Mouse (Mus musculus) Patski (cell line): Measurements from ENCODE around the gene Dicer1. TPM values are rescaled to one million over a fixed set of nuclear protein-coding genes. Genes with fewer than 3 reads are reported as not detected.
A peak's percentile ranks its signal among the peaks of the same experiment; 100 is the strongest.

Source experiments
- ATAC-seq: fragments of 100-300 bp; one replicate; pipeline ENCODE4 v1.8.0; 2021
- CTCF ChIA-PET: fragments of 350-600 bp; sonication (Branson Sonifier 250); formaldehyde crosslinking; loops from one replicate; lab custom pipeline; 2022; ENCODE audit warnings: inconsistent platforms; lab: Charles Lee
- POLR2A ChIA-PET: fragments of 350-600 bp; sonication (Branson Sonifier 250); formaldehyde crosslinking; loops from one replicate; lab custom pipeline; 2022; ENCODE audit warnings: antibody characterized with exemption, inconsistent platforms; lab: Charles Lee
- DNase-seq: peaks from one replicate; pipeline ENCODE4 v3.0.0-alpha.2; 2011; ENCODE audit warnings: low read depth, low spot score
- H3K27me3 ChIP-seq: fragments of 371-371 bp; one replicate; pipeline ENCODE4 v1.5.1; 2021
- CTCF ChIP-seq: fragments of 100-300 bp; IDR thresholded peaks from one replicate; pipeline ENCODE4 v1.5.1; 2021
- in situ Hi-C: fragments of 300-500 bp; cut with MboI; formaldehyde crosslinking; loops from 3 replicates; pipeline ENCODE4 v1.11.1; 2018; ENCODE audit warnings: low pct_unique_long_range_greater_than_20kb, mixed read lengths
- polyA plus RNA-seq: library from polyadenylated mRNA; unstranded; gene quantifications from one replicate; pipeline ENCODE4 v1.2.3, GENCODE M21; 2021

The Dicer1 gene
- polyA plus RNA-seq, 1 experiment from 2014 or later: 22.6 TPM

- POLR2A ChIA-PET: interaction anchor here (0.6 kb wide), 1 partner anchor 111 kb away, joined by 3 read pairs; no protein-coding TSS in a partner anchor
- no peak for ATAC-seq
- CTCF ChIA-PET: no interaction called here
- TF ChIP-seq CTCF: no peak
- in situ Hi-C loops: no loop called here
- H3K27me3 ChIP-seq: no peaks in the 10 kb centered on the region
- DNase-seq: no peak
Measured at GRCm38 (mm10) chr12:104718956-104719355, 32.8 kb downstream of the Dicer1 start.

- in situ Hi-C loops: no loop called here
- DNase-seq: no peak
- ATAC-seq: no peak
- no peaks in the 10 kb centered on the region for H3K27me3 ChIP-seq
- ChIA-PET CTCF (interaction anchor here (1.8 kb wide), 1 partner anchor 9 kb away, joined by 6 read pairs; no protein-coding TSS in a partner anchor), POLR2A (no interaction called here)
- TF ChIP-seq CTCF: no peak
Measured at GRCm38 (mm10) chr12:104716409-104716808, 35.3 kb downstream of the Dicer1 start.

DNA sequence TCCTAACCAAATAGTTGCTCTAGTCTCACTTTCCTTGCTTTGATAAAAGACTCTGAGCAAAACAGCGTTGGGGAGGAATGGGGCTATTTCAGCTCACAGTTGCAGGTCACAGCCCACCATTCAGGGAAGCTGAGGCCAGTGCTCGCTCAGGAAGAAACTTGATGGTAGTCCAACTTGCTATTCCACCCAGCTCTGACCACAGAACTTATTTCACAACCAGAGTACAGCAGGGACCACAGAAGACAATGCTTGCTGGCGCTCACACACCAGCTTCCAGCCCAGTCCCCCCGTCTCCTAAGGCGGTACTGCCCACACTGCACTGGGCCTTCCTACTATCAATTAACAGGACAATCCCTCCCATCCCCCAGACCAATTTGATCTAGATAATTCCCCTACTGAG lies 36.3 kb downstream of the Dicer1 start:
- no peak for DNase-seq
- in situ Hi-C loops: no loop called here
- ATAC-seq: no peak
- no peaks in the 10 kb centered on the region for H3K27me3 ChIP-seq
- TF ChIP-seq CTCF: no peak
- ChIA-PET POLR2A (no interaction called here), CTCF (interaction anchor here (1.1 to 1.8 kb wide), 2 partner anchors 10 to 224 kb away, joined by 3 to 6 read pairs; no protein-coding TSS in a partner anchor)

DNA sequence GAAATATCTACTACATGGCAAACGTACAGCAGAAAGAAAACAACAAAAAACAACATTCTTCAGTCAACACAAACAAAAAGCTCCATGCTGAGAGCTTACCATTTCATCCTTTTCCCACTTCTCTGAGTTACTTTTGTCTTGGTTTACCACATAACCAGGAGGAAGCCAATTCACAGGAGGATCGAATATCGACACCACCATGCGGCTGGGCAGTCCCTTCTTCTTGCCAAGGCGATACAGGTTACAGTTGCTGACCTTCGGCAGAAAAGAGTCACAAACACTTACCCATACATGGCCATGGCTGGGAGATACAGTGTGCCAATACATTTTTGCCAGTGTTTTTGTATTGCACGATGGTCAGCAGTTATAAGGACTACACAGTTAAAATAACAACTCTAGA lies 51.5 kb downstream of the Dicer1 start:
- H3K27me3 ChIP-seq: no peaks in the 10 kb centered on the region
- DNase-seq (no peak), ATAC-seq (no peak)
- ChIA-PET POLR2A (no interaction called here), CTCF (interaction anchor here (0.8 to 1.5 kb wide), 4 partner anchors 9 to 248 kb away, joined by 3 to 7 read pairs (median 4); no protein-coding TSS in a partner anchor)
- no peak for TF ChIP-seq CTCF
- in situ Hi-C loops: loop anchor here (5.0 kb wide), 1 partner anchor 263 kb away; no protein-coding TSS in a partner anchor

GRCm38 (mm10) chr12:104699753-104700152 lies 52.0 kb downstream of the Dicer1 start:
- no peak for DNase-seq
- peak; percentile 68 for TF ChIP-seq CTCF
- in situ Hi-C loops: loop anchor here (5.0 kb wide), 1 partner anchor 262 kb away; no protein-coding TSS in a partner anchor
- H3K27me3 ChIP-seq: no peaks in the 10 kb centered on the region
- ATAC-seq: no peak
- ChIA-PET CTCF (interaction anchor here (0.8 to 1.5 kb wide), 4 partner anchors 10 to 247 kb away, joined by 3 to 7 read pairs (median 4); no protein-coding TSS in a partner anchor), POLR2A (no interaction called here)

DNA sequence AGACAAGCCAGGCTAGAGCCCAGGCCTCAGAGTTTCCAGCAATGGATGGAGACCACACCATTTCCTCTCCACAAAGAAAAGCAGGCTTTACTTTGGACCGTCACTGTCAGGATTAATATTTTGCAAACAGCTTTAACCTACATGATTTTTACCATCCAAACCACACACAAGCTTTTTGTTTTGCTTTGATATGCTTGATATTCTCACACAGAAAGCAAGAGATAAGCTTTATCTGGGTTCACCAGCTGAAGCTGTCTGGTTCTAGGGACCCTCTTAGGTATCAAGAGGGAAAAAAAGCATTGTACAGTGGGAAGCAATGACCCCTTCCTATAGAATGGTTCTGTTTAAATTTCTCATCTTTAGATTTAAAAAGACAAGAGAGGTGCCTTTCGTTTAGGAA lies 56.2 kb downstream of the Dicer1 start:
- no peaks in the 10 kb centered on the region for H3K27me3 ChIP-seq
- POLR2A ChIA-PET: no interaction called here
- ATAC-seq: no peak
- no peak for TF ChIP-seq CTCF
- in situ Hi-C loops: no loop called here
- CTCF ChIA-PET: interaction anchor here (1.2 kb wide), 1 partner anchor 10 kb away, joined by 3 read pairs; no protein-coding TSS in a partner anchor
- no peak for DNase-seq

GRCm38 (mm10) chr12:104692864-104693263 lies 58.9 kb downstream of the Dicer1 start:
- no peak for ATAC-seq
- ChIA-PET CTCF (no interaction called here), POLR2A (interaction anchor here (0.6 kb wide), 1 partner anchor 167 kb away, joined by 3 read pairs; no protein-coding TSS in a partner anchor)
- H3K27me3 ChIP-seq: no peaks in the 10 kb centered on the region
- in situ Hi-C loops: no loop called here
- DNase-seq: no peak
- no peak for TF ChIP-seq CTCF

GRCm38 (mm10) chr12:104690412-104690811 lies 61.3 kb downstream of the Dicer1 start:
- ChIA-PET CTCF (no interaction called here), POLR2A (no interaction called here)
- in situ Hi-C loops: no loop called here
- ATAC-seq (no peak), DNase-seq (no peak)
- no peaks in the 10 kb centered on the region for H3K27me3 ChIP-seq
- TF ChIP-seq CTCF: no peak

DNA sequence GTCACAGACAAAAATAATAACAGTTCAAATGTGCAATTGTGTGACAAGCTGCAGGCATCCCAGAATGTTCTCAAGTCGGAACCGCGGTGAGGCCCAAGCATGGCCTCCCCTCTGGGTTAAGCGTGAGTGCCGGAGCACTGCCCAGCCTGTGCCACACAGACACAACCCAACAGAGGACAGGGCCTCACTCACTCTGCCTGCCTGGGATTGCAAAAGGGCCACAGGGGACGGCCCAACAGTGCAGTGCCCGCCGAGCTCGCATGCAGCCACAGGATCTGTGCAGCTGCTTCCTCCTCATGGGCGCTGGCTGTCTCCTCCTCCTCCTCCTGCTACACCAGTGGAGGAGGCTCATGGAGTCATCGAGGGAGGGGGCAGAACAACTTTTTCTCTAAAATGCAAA lies 62.9 kb downstream of the Dicer1 start:
- CTCF ChIA-PET: no interaction called here
- no peaks in the 10 kb centered on the region for H3K27me3 ChIP-seq
- TF ChIP-seq CTCF: no peak
- in situ Hi-C loops: no loop called here
- POLR2A ChIA-PET: no interaction called here
- no peak for DNase-seq
- no peak for ATAC-seq

DNA sequence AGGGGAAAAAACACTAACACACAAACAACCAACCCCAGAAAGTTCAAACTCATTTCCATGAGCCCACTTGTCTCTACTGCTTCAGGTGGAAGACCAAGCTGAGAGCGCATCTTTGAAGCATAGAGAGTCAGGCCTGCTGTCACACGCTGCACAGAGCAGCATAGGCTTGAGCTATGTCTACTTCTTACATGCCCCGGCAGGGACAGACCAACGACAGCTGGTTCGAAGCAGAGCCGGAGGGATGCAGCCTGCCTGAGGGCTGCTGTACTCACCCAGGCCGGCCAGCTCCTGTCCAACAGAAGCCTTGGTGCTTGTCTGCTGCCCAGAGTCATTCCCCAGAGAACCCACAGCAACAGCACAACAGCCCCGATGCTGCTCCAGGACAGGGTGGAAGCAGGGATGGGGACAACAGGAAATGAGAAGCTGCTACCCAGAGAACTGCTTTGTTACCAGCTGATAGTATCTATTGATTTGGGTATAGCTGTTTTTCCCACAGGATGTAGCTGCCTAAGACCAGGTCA lies 67.3 kb downstream of the Dicer1 start:
- in situ Hi-C loops: no loop called here
- TF ChIP-seq CTCF: no peak
- POLR2A ChIA-PET: no interaction called here
- DNase-seq (no peak), ATAC-seq (no peak)
- H3K27me3 ChIP-seq: peaks cover 3% of the 10 kb centered on the region
- CTCF ChIA-PET: interaction anchor here (1.5 kb wide), 1 partner anchor 11 kb away, joined by 3 read pairs; no protein-coding TSS in a partner anchor

GRCm38 (mm10) chr12:104679819-104680132 lies 72.0 kb downstream of the Dicer1 start:
- no peak for DNase-seq
- H3K27me3 ChIP-seq: peaks cover 8% of the 10 kb centered on the region
- no peak for TF ChIP-seq CTCF
- in situ Hi-C loops: no loop called here
- ATAC-seq: no peak
- CTCF ChIA-PET: no interaction called here
- POLR2A ChIA-PET: no interaction called here
